In the genomic region with DNA sequence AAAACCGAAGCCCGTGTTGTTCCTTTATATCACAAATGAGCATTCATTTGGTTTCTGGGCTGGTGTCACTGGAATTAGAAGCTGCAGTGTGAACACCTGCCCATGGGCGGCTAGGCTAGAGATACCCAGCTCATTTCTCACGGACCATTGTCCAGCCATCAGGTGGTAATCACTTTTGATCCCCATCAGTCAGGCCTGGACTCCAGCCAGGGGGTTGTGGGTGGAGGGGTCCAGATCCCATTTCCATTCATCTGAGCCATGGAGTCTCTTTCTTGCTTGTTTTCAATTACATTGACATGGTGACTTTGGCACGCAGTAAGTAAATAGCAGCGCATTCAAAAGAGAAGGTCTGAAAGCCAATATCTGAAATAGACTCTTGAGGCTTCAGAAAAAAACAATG, we compare ENCODE assay signal across 20 mouse cellular contexts.
DNase-seq lines count a peak whose midpoint lies in the region; ATAC-seq and TF ChIP-seq lines count a peak whose summit lies in the region.
"Had no signal": no experiment of that assay in that cellular context is flagged by ENCODE, and none has a peak within 500 bp of the region (broad histone marks: within the 10 kb centered on the region; RNA-seq: fewer than 3 reads in every experiment).

No protein-coding gene starts in this region.

- H3K9ac ChIP-seq in midbrain, embryonic 11.5 days (ENCODE audit: low read length), result no peak overlapping the region
- H3K9ac ChIP-seq in midbrain, embryonic 16.5 days (ENCODE audit: low read depth, low read length), result no peak overlapping the region
- H3K9ac ChIP-seq in stomach, embryonic 14.5 days (replicated peaks; ENCODE audit: low read depth, low read length), result no peak overlapping the region
- H3K9ac ChIP-seq in stomach, postnatal 0 days (ENCODE audit: low read length), result no peak overlapping the region
- no peak overlapping the region for H3K9ac ChIP-seq in hindbrain, embryonic 15.5 days
- H3K9ac ChIP-seq: embryonic facial prominence, embryonic 12.5 days; forebrain, embryonic 12.5 days; limb, embryonic 13.5 days; liver, embryonic 13.5 days; lung, embryonic 14.5 days had no signal

- no peak overlapping the region for H3K4me2 ChIP-seq in midbrain, embryonic 11.5 days
- H3K4me2 ChIP-seq in midbrain, embryonic 16.5 days (ENCODE audit: low read length), result no peak overlapping the region
- no peak overlapping the region for H3K4me2 ChIP-seq in stomach, embryonic 14.5 days (replicated peaks; ENCODE audit: low read depth, low read length)
- H3K4me2 ChIP-seq in stomach, postnatal 0 days (replicated peaks; ENCODE audit: low read depth), result no peak overlapping the region
- no peak overlapping the region for H3K4me2 ChIP-seq in hindbrain, embryonic 15.5 days
- H3K4me2 ChIP-seq: embryonic facial prominence, embryonic 12.5 days; forebrain, embryonic 12.5 days; limb, embryonic 13.5 days; liver, embryonic 13.5 days; lung, embryonic 14.5 days had no signal

- H3K36me3 ChIP-seq in midbrain, embryonic 11.5 days (ENCODE audit: control insufficient read depth, insufficient read depth, low read length), result no peaks in the 10 kb centered on the region
- no peaks in the 10 kb centered on the region for H3K36me3 ChIP-seq in midbrain, embryonic 16.5 days (ENCODE audit: control insufficient read depth, insufficient read depth, low read length)
- no peaks in the 10 kb centered on the region for H3K36me3 ChIP-seq in stomach, embryonic 14.5 days (ENCODE audit: control insufficient read depth, insufficient read depth, low read length)
- no peaks in the 10 kb centered on the region for H3K36me3 ChIP-seq in stomach, postnatal 0 days (ENCODE audit: control insufficient read depth, insufficient read depth, low read length)
- no peaks in the 10 kb centered on the region for H3K36me3 ChIP-seq in hindbrain, embryonic 15.5 days
- H3K36me3 ChIP-seq: embryonic facial prominence, embryonic 12.5 days; forebrain, embryonic 12.5 days; limb, embryonic 13.5 days; liver, embryonic 13.5 days had no signal

- 0 out of 2 replicates have a peak, but pooled peaks have one; percentile 22 for ATAC-seq in midbrain, embryonic 11.5 days (ENCODE audit: low FRiP score)
- no peak for ATAC-seq in midbrain, embryonic 16.5 days
- peak; percentile 33; the same call in 1 of the 2 replicates for ATAC-seq in stomach, embryonic 14.5 days (ENCODE audit: insufficient number of reproducible peaks, insufficient read depth, low FRiP score, low read depth)
- ATAC-seq in stomach, postnatal 0 days (ENCODE audit: low FRiP score, low TSS enrichment), result no peak
- ATAC-seq in hindbrain, embryonic 15.5 days (ENCODE audit: low FRiP score, low read depth), result peak; percentile 59; the same call in 1 of the 2 replicates
- ATAC-seq in CD4-positive, CD25-positive, alpha-beta regulatory T cell, adult 4 months, result no peak

- no peak for TF ChIP-seq EP300 in stomach, postnatal 0 days (optimal IDR thresholded peaks at IDR 0.05)

- H3K9me3 ChIP-seq in midbrain, embryonic 11.5 days (ENCODE audit: control insufficient read depth, low read length), result no peaks in the 10 kb centered on the region
- peaks cover 5% of the 10 kb centered on the region for H3K9me3 ChIP-seq in midbrain, embryonic 16.5 days (replicated peaks; ENCODE audit: control insufficient read depth, low read length, poor library complexity, severe bottlenecking)
- no peaks in the 10 kb centered on the region for H3K9me3 ChIP-seq in stomach, embryonic 14.5 days (ENCODE audit: control insufficient read depth, low read depth, low read length)
- no peaks in the 10 kb centered on the region for H3K9me3 ChIP-seq in stomach, postnatal 0 days (ENCODE audit: control insufficient read depth, low read length)
- H3K9me3 ChIP-seq in hindbrain, embryonic 15.5 days, result no peaks in the 10 kb centered on the region
- H3K9me3 ChIP-seq: embryonic facial prominence, embryonic 12.5 days; forebrain, embryonic 12.5 days; limb, embryonic 13.5 days; liver, embryonic 13.5 days had no signal

- TF ChIP-seq CTCF in stomach, postnatal 0 days (IDR thresholded peaks at IDR 0.05; ENCODE audit: low read depth), result no peak

- no peaks in the 10 kb centered on the region for H3K27me3 ChIP-seq in midbrain, embryonic 11.5 days (ENCODE audit: control insufficient read depth, insufficient read depth, low read length)
- H3K27me3 ChIP-seq in midbrain, embryonic 16.5 days (ENCODE audit: control insufficient read depth, insufficient read depth, low read depth, low read length), result no peaks in the 10 kb centered on the region
- H3K27me3 ChIP-seq in stomach, embryonic 14.5 days (ENCODE audit: control insufficient read depth, insufficient read depth, low read length), result no peaks in the 10 kb centered on the region
- H3K27me3 ChIP-seq in stomach, postnatal 0 days (ENCODE audit: control insufficient read depth, insufficient read depth, low read length), result no peaks in the 10 kb centered on the region
- H3K27me3 ChIP-seq in hindbrain, embryonic 15.5 days, result no peaks in the 10 kb centered on the region
- H3K27me3 ChIP-seq: embryonic facial prominence, embryonic 12.5 days; forebrain, embryonic 12.5 days; limb, embryonic 13.5 days; liver, embryonic 13.5 days had no signal

- 69% methylated on average over 6 of the region's 6 CpGs for WGBS in midbrain, embryonic 11.5 days
- 47% methylated on average over 6 of the region's 6 CpGs for WGBS in midbrain, embryonic 16.5 days
- 67% methylated on average over 6 of the region's 6 CpGs for WGBS in stomach, embryonic 14.5 days
- 64% methylated on average over 6 of the region's 6 CpGs for WGBS in stomach, postnatal 0 days
- 39% methylated on average over 6 of the region's 6 CpGs for WGBS in hindbrain, embryonic 15.5 days

- H3K27ac ChIP-seq in midbrain, embryonic 11.5 days (ENCODE audit: low read depth, low read length), result no peak overlapping the region
- H3K27ac ChIP-seq in midbrain, embryonic 16.5 days (ENCODE audit: low read length), result no peak overlapping the region
- no peak overlapping the region for H3K27ac ChIP-seq in stomach, embryonic 14.5 days (ENCODE audit: low read length)
- H3K27ac ChIP-seq in stomach, postnatal 0 days (replicated peaks), result no peak overlapping the region
- H3K27ac ChIP-seq in hindbrain, embryonic 15.5 days (replicated peaks), result no peak overlapping the region
- H3K27ac ChIP-seq: embryonic facial prominence, embryonic 12.5 days; forebrain, embryonic 12.5 days; heart, adult 2 months; limb, embryonic 13.5 days; liver, embryonic 13.5 days had no signal

- H3K4me1 ChIP-seq in midbrain, embryonic 11.5 days (ENCODE audit: control insufficient read depth, insufficient read depth, low read length), result no peaks in the 10 kb centered on the region
- no peaks in the 10 kb centered on the region for H3K4me1 ChIP-seq in midbrain, embryonic 16.5 days (ENCODE audit: control insufficient read depth, insufficient read depth, low read length)
- H3K4me1 ChIP-seq in stomach, embryonic 14.5 days (ENCODE audit: control insufficient read depth, insufficient read depth, low read length), result no peaks in the 10 kb centered on the region
- no peaks in the 10 kb centered on the region for H3K4me1 ChIP-seq in stomach, postnatal 0 days (replicated peaks; ENCODE audit: control insufficient read depth, insufficient read depth)
- 0 out of 2 replicates have a peak, but pooled peaks cover 4% of the 10 kb centered on the region for H3K4me1 ChIP-seq in hindbrain, embryonic 15.5 days (replicated peaks)
- H3K4me1 ChIP-seq: embryonic facial prominence, embryonic 12.5 days; limb, embryonic 13.5 days; liver, embryonic 13.5 days had no signal

- no peak for DNase-seq in midbrain, embryonic 11.5 days (ENCODE audit: low spot score, missing footprints)
- no peak for DNase-seq in stomach, postnatal 0 days (ENCODE audit: low spot score)
- no peak for DNase-seq in adrenal gland, adult 8-10 months
- DNase-seq: adrenal gland, postnatal 14 days; cerebellum, adult 8-10 months; gastrocnemius, postnatal 36 days; heart, adult 2 months; heart, postnatal 36 days; kidney, adult 2 months; kidney, postnatal 14 days; liver, embryonic 13.5 days; lung, embryonic 14.5 days had no signal

- no peak overlapping the region for H3K4me3 ChIP-seq in midbrain, embryonic 11.5 days (ENCODE audit: low read depth, low read length)
- no peak overlapping the region for H3K4me3 ChIP-seq in midbrain, embryonic 16.5 days (ENCODE audit: low read depth, low read length)
- H3K4me3 ChIP-seq in stomach, embryonic 14.5 days (ENCODE audit: low read depth, low read length), result no peak overlapping the region
- no peak overlapping the region for H3K4me3 ChIP-seq in stomach, postnatal 0 days (ENCODE audit: low read depth, low read length)
- H3K4me3 ChIP-seq in hindbrain, embryonic 15.5 days, result no peak overlapping the region
- H3K4me3 ChIP-seq: embryonic facial prominence, embryonic 12.5 days; erythroblast, embryonic 14.5 days; forebrain, embryonic 12.5 days; heart, adult 2 months; limb, embryonic 13.5 days; liver, embryonic 13.5 days had no signal

Comparison
In these comparisons a context has a peak if more than half of its experiments do, and no peak if none do; other contexts are left out.
1. ATAC-seq: peak in midbrain, embryonic 11.5 days (single experiment), stomach, embryonic 14.5 days (single experiment) and hindbrain, embryonic 15.5 days (single experiment); none in midbrain, embryonic 16.5 days (single experiment), stomach, postnatal 0 days (single experiment) and CD4-positive, CD25-positive, alpha-beta regulatory T cell, adult 4 months (single experiment).